Mouse (Mus musculus) testis, adult 2 months (tissue): Measurements from ENCODE around the gene Hepacam.

Experiments used
- CTCF ChIP-seq: fragments of 200-500 bp; IDR thresholded peaks from 2 replicates; pipeline ENCODE4 v1.5.1; 2012; ENCODE audit warnings: low read depth, mild to moderate bottlenecking, inconsistent platforms, low read length, moderate library complexity; ENCODE audit not compliant: control insufficient read depth, insufficient read depth, insufficient replicate concordance
- POLR2A ChIP-seq: fragments of 200-500 bp; IDR thresholded peaks from 2 replicates; pipeline ENCODE4 v1.6.1; 2012; ENCODE audit warnings: low read depth, mild to moderate bottlenecking, inconsistent platforms, low read length, moderate library complexity; ENCODE audit not compliant: control insufficient read depth

GRCm38 (mm10) chr9:37420676-37421075 lies 53.5 kb downstream of the Hepacam start:
- TF ChIP-seq POLR2A (no peak), CTCF (no peak)
